Mouse (Mus musculus): Measurements from ENCODE around the gene Camta1.

Camta1 gene

GRCm38 (mm10) chr4:151422922-151423321, 438.8 kb downstream of the Camta1 start:
- no peak for DNase-seq

GRCm38 (mm10) chr4:151422361-151422760, 439.3 kb downstream of the Camta1 start:
- DNase-seq = peak; percentile 90

GRCm38 (mm10) chr4:151418344-151418875, 443.3 kb downstream of the Camta1 start:
- peak; percentile 84 for DNase-seq

GRCm38 (mm10) chr4:151415812-151416211, 445.9 kb downstream of the Camta1 start:
- no peak for DNase-seq

- peak; percentile 85 for DNase-seq
Measured at GRCm38 (mm10) chr4:151415376-151415775, 446.3 kb downstream of the Camta1 start.

GRCm38 (mm10) chr4:151414952-151415351, 446.7 kb downstream of the Camta1 start:
- DNase-seq = no peak

GRCm38 (mm10) chr4:151411641-151412061, 450.0 kb downstream of the Camta1 start:
- peak; percentile 95 for DNase-seq

- DNase-seq = peak; percentile 88
Measured at GRCm38 (mm10) chr4:151411016-151411415, 450.7 kb downstream of the Camta1 start.

GRCm38 (mm10) chr4:151409291-151409690, 452.4 kb downstream of the Camta1 start:
- no peak for DNase-seq

- peak; percentile 82 for DNase-seq
Measured at GRCm38 (mm10) chr4:151408811-151409210, 452.9 kb downstream of the Camta1 start.

- DNase-seq = no peak
Measured at GRCm38 (mm10) chr4:151408246-151408645, 453.4 kb downstream of the Camta1 start.

GRCm38 (mm10) chr4:151407129-151407528, 454.5 kb downstream of the Camta1 start:
- DNase-seq = no peak

GRCm38 (mm10) chr4:151404581-151405256, 457.0 kb downstream of the Camta1 start:
- peak; percentile 92 for DNase-seq

GRCm38 (mm10) chr4:151401685-151402397, 459.8 kb downstream of the Camta1 start:
- DNase-seq = no peak

GRCm38 (mm10) chr4:151396536-151396935, 465.1 kb downstream of the Camta1 start:
- DNase-seq = no peak

GRCm38 (mm10) chr4:151389345-151389744, 472.3 kb downstream of the Camta1 start:
- no peak for DNase-seq

GRCm38 (mm10) chr4:151386701-151387451, 474.8 kb downstream of the Camta1 start:
- no peak for DNase-seq

GRCm38 (mm10) chr4:151385985-151386700, 475.5 kb downstream of the Camta1 start:
- no peak for DNase-seq

GRCm38 (mm10) chr4:151377731-151378130, 483.9 kb downstream of the Camta1 start:
- DNase-seq = no peak

GRCm38 (mm10) chr4:151376234-151376633, 485.4 kb downstream of the Camta1 start:
- DNase-seq = no peak

- DNase-seq = no peak
Measured at GRCm38 (mm10) chr4:151372855-151373566, 488.7 kb downstream of the Camta1 start.
